Mouse (Mus musculus) erythroblast, embryonic 14.5 days (primary cell): ENCODE measurements around the gene Elfn1. TPM values are rescaled to one million over a fixed set of nuclear protein-coding genes. Genes with fewer than 3 reads are reported as not detected.

Experiments used
- H3K27me3 ChIP-seq: 2 replicates; pipeline ENCODE4 v1.6.1; 2012; ENCODE audit warnings: inconsistent platforms; ENCODE audit not compliant: control insufficient read depth
- H3K36me3 ChIP-seq: 2 replicates; pipeline ENCODE4 v1.6.1; 2012; ENCODE audit warnings: mild to moderate bottlenecking, inconsistent platforms; ENCODE audit not compliant: control insufficient read depth
- H3K4me1 ChIP-seq: 2 replicates; pipeline ENCODE4 v1.6.1; 2012; ENCODE audit warnings: inconsistent platforms; ENCODE audit not compliant: control insufficient read depth
- H3K4me3 ChIP-seq: replicated peaks from 2 replicates; pipeline ENCODE3; 2012; ENCODE audit warnings: moderate library complexity, mild to moderate bottlenecking, inconsistent platforms
- H3K9me3 ChIP-seq: 2 replicates; pipeline ENCODE4 v1.6.1; 2012; ENCODE audit warnings: low read length, inconsistent platforms, mixed read lengths; ENCODE audit not compliant: control insufficient read depth
- GATA1 ChIP-seq: IDR thresholded peaks from 2 replicates; pipeline ENCODE4 v1.6.1; 2012; ENCODE audit warnings: low read length, inconsistent platforms, mixed read lengths
- TAL1 ChIP-seq: IDR thresholded peaks from 3 replicates; pipeline ENCODE4 v1.6.1; 2012; ENCODE audit warnings: low read length, inconsistent platforms, mixed read lengths
- polyA plus RNA-seq: library from polyadenylated mRNA; stranded (reverse); fragments of >175 nt; gene quantifications from 2 replicates; pipeline ENCODE4 v1.2.3, GENCODE M21; 2012

Elfn1 gene
- not detected in 2 replicates for polyA plus RNA-seq

- Histone ChIP-seq H3K4me1 (no peaks in the 10 kb centered on the region), H3K27me3 (peaks cover 82% of the 10 kb centered on the region), H3K4me3 (peak within 1 kb of the TSS; percentile 14), H3K36me3 (no peaks in the 10 kb centered on the region), H3K9me3 (peaks cover 3% of the 10 kb centered on the region; the same call in 1 of the 2 replicates)
- TF ChIP-seq TAL1 (no peak), GATA1 (no peak)
These were observed at the start of gene Elfn1 for GRCm38 (mm10) chr5:139907714-139908242. Gene Elfn1 (plus strand): TSS chr5:139907943.

DNA sequence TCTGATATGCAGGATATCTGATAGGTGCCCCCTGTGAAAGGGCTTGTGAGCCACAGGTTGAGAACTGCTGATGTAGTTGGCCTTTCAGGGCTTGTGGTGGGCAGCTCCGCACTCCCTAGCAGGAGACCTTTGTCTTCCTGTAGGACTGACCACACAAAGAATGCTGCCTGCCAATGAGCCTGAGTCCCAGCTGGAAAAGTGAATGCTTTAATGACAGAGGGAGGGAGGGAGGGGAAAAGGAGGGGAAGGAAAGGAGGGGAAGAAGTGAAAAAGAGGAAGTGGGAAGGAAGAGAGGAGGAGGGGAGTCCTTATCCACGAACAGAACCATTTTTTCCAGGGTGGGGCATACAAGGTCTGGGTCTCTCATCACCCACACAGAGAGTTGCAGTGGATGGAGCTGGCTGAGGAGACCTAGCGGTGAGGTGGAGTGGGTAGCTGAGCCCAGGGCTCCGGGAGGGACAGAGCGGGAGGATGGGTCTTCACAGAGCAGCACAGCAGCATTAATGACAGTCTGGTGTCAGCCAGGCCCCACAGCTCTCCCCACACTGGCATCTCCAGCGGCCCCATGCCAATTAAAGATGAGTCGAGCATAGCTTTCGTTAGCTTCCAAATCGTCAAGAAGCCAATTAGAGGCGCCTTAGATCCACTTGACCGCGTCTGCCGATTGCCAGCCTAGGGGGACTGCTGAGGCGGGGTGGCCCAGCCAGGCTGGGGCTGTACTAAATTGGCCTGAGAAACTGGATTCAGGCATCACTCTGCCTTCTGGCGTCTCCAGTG is 47.2 kb upstream of the Elfn1 start:
- Histone ChIP-seq H3K27me3 (no peaks in the 10 kb centered on the region), H3K9me3 (no peaks in the 10 kb centered on the region), H3K36me3 (no peaks in the 10 kb centered on the region), H3K4me3 (no peak overlapping the region), H3K4me1 (no peaks in the 10 kb centered on the region)
- TF ChIP-seq GATA1 = no peak

GRCm38 (mm10) chr5:139862759-139863158 is 45.0 kb upstream of the Elfn1 start:
- Histone ChIP-seq H3K9me3 (no peaks in the 10 kb centered on the region), H3K4me1 (no peaks in the 10 kb centered on the region), H3K4me3 (no peak overlapping the region), H3K36me3 (no peaks in the 10 kb centered on the region), H3K27me3 (no peaks in the 10 kb centered on the region)
- no peak for TF ChIP-seq GATA1
- TF ChIP-seq TAL1 = no peak

- H3K36me3 ChIP-seq = no peaks in the 10 kb centered on the region
- no peaks in the 10 kb centered on the region for H3K9me3 ChIP-seq
- no peaks in the 10 kb centered on the region for H3K27me3 ChIP-seq
- H3K4me3 ChIP-seq = no peak overlapping the region
- no peak for TF ChIP-seq TAL1
- no peak for TF ChIP-seq GATA1
- H3K4me1 ChIP-seq = no peaks in the 10 kb centered on the region
These were observed 36.9 kb upstream of the Elfn1 start for GRCm38 (mm10) chr5:139870886-139871285.

DNA sequence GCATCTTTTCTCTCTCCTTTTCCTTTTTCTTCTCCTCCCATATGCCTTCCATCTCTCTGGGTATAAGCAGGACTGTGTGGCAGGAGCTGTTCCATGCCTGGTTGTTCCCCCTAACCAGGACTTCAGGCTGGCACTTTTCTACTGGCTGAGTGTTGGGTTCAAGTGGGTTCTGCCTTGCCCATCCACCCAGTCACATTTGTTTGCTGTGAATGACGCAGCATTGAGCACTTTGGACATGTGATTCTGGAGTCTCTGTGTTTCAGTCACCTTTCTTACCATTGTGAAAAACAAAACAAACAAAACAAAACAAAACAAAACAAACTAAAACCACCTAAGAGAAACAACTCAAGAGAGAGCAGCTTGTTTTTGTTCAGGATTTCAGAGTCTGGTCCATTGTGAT is 36.2 kb upstream of the Elfn1 start:
- Histone ChIP-seq H3K27me3 (no peaks in the 10 kb centered on the region), H3K36me3 (no peaks in the 10 kb centered on the region), H3K4me1 (no peaks in the 10 kb centered on the region), H3K4me3 (no peak overlapping the region), H3K9me3 (no peaks in the 10 kb centered on the region)
- TF ChIP-seq TAL1 = no peak
- no peak for TF ChIP-seq GATA1

- Histone ChIP-seq H3K4me1 (no peaks in the 10 kb centered on the region), H3K4me3 (no peak overlapping the region), H3K36me3 (no peaks in the 10 kb centered on the region), H3K27me3 (no peaks in the 10 kb centered on the region), H3K9me3 (peaks cover 2% of the 10 kb centered on the region; the same call in 1 of the 2 replicates)
- TF ChIP-seq GATA1 (no peak), TAL1 (no peak)
These were observed 30.2 kb upstream of the Elfn1 start for GRCm38 (mm10) chr5:139877563-139877962.

- no peaks in the 10 kb centered on the region for H3K36me3 ChIP-seq
- no peaks in the 10 kb centered on the region for H3K4me1 ChIP-seq
- H3K9me3 ChIP-seq = peaks cover 2% of the 10 kb centered on the region; the same call in 1 of the 2 replicates
- no peaks in the 10 kb centered on the region for H3K27me3 ChIP-seq
- TF ChIP-seq GATA1 (no peak), TAL1 (no peak)
- no peak overlapping the region for H3K4me3 ChIP-seq
These were observed 28.0 kb upstream of the Elfn1 start for GRCm38 (mm10) chr5:139879694-139880093.

- no peaks in the 10 kb centered on the region for H3K4me1 ChIP-seq
- no peak for TF ChIP-seq TAL1
- no peak for TF ChIP-seq GATA1
- no peaks in the 10 kb centered on the region for H3K36me3 ChIP-seq
- H3K9me3 ChIP-seq = peaks cover 2% of the 10 kb centered on the region; the same call in 1 of the 2 replicates
- no peaks in the 10 kb centered on the region for H3K27me3 ChIP-seq
- no peak overlapping the region for H3K4me3 ChIP-seq
These were observed 26.6 kb upstream of the Elfn1 start for GRCm38 (mm10) chr5:139881161-139881560.

DNA sequence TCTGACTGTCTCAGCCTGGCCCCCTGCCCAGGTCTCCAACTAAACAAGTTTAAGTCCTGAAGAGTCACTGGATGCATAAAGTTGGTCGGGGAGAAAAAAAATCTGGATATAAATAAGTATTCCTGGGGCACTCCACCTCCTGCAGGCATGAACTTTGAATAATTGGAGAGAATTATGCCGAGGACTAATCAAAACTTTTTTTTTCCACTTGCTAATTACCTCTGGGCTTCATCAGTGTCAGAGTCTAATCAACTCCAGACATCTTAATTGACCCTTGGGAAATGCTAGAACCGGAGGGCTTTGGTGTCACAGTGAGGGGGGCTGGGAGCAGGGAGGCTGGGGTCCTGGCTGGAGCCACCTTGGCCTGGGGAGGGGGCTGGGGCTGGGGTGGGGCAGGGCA is 19.1 kb upstream of the Elfn1 start:
- no peaks in the 10 kb centered on the region for H3K9me3 ChIP-seq
- H3K36me3 ChIP-seq = no peaks in the 10 kb centered on the region
- no peaks in the 10 kb centered on the region for H3K27me3 ChIP-seq
- no peak overlapping the region for H3K4me3 ChIP-seq
- no peaks in the 10 kb centered on the region for H3K4me1 ChIP-seq
- TF ChIP-seq TAL1 (no peak), GATA1 (no peak)
